Mouse (Mus musculus): ENCODE results near the gene Lgals3bp. TPM values are rescaled to one million over a fixed set of nuclear protein-coding genes. Genes with fewer than 3 reads are reported as not detected.

Lgals3bp gene
- polyA plus RNA-seq (2015; fragmentation: Illumina TruSeq; extraction: RNeasy Lipid Tissue Mini Kit (QIAGEN cat#74804); ENCODE audit: insufficient read depth, low replicate concordance), result 116 TPM

DNA sequence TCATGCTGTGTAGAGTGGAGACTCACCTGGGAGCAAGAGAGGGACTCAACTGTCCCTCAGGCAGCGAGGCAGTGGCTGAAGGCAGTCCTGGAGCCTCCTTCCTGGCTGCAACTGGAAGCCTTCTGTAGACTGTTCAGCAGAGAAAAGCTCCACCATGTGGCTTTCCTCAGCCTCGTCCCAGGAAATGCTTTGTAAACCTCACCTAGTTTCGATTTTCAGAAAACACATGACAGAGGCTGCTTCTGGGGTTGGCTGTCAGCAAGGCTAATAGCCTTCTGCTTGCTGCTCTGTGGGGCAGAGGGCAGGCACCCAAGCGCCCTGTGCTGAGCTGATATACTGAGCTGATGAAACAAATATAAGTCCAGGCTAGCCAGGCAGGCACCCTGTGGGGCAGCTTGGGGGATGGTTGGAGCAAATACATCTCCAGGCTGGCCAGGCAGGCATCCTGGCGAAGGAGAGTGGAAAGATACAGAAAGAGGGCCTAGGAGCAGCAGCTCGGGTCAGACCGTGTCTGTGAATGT is at the start of gene Lgals3bp:
Gene Lgals3bp (minus strand): TSS at position 333 of the 521 bp plus-strand sequence.

DNA sequence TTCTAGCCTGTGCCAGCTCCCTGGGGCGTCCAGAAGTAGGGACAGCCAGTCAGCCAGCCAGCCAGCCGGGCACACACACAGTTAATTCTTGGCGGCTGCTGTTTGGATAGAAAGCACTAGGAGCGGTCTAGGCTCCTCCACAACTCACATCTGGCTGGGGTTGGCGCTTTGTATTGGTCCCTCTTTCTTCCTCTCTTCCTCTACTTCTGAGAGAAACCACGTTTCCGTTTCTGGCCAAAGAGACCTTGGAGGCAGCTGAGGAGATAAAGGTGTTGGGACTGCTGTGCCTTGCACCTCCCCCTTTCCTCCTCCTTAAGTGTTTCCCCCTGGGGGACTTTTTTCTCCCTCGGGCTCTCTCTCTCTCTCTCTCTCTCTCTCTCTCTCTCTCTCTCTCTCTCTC is 26.1 kb upstream of the Lgals3bp start, which contains the start of gene C1qtnf1:
Gene C1qtnf1 (plus strand): TSS at position 218 of the 400 bp plus-strand sequence.

DNA sequence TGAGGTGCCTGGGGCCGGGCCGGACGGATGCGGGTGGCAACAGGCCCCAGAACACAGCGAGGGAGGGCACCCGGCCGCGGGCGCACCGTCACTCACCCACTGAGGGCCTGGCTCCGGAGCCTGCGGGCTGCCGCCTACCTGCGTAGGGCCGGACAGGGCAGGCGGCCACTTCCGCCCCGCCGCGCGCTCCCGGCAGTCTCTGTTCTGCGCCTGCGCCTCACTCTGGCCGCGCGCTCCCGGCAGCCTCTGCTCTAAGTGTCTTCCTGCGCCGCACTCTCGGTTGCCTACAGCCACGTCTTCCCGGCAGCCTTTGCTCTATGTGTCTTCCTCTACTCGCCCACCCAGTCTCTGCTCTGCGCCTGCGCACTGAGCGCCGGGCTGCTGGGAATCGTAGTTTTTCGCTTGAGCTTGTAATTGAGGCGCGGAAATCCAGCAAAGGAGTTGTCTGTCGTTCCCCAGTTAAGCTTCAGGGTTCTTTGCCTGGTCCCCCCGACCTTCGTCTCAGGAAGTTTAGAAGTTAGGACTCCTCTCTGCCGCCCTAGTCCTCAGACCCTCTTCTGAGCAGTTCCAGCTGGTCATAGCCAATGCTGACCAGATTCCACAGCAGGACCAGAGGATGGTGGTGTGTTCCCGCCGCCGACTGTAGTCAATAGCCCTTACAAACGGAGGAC is 17.1 kb upstream of the Lgals3bp start, which contains the start of gene Cant1:
Gene Cant1 (minus strand): TSS at position 253 of the 671 bp plus-strand sequence.

DNA sequence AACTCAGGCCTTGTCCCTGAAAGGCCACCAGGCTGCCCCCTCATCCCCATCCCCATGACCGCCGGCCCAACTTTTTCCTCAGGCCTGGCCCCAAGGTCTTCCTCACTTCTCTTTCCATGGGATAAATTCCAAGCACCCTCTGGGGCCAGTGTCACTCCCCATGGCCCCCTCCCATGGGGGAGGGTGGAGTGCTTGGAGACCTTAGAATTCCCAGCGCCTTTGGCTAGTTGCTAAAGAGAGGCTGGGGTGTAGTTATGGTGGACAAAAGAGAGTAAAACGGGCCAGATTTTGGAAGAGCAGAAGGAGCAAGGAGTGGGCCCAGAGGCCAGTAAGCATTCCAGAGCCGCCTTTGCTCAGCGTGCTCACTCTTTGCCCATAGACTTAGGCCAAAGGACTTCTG is 46.3 kb downstream of the Lgals3bp start, which contains the start of gene Timp2:
Gene Timp2 (minus strand): TSS at position 101 of the 400 bp plus-strand sequence.

Other genes starting within 250 kb of the Lgals3bp start
- gene Cyth1, start 153.5 kb downstream of the Lgals3bp start, polyA plus RNA-seq (2015; fragmentation: Illumina TruSeq; extraction: RNeasy Lipid Tissue Mini Kit (QIAGEN cat#74804); ENCODE audit: insufficient read depth, low replicate concordance), result 188 TPM
- gene Usp36, start 111.8 kb downstream of the Lgals3bp start, polyA plus RNA-seq (2015; fragmentation: Illumina TruSeq; extraction: RNeasy Lipid Tissue Mini Kit (QIAGEN cat#74804); ENCODE audit: insufficient read depth, low replicate concordance), result 20.9 TPM
- gene Cep295nl, start 59.6 kb downstream of the Lgals3bp start, polyA plus RNA-seq (2015; fragmentation: Illumina TruSeq; extraction: RNeasy Lipid Tissue Mini Kit (QIAGEN cat#74804); ENCODE audit: insufficient read depth, low replicate concordance), result 0.23 TPM
- gene Timp2, start 46.4 kb downstream of the Lgals3bp start, polyA plus RNA-seq (2015; fragmentation: Illumina TruSeq; extraction: RNeasy Lipid Tissue Mini Kit (QIAGEN cat#74804); ENCODE audit: insufficient read depth, low replicate concordance), result 117 TPM
- gene Cant1, start 17.0 kb upstream of the Lgals3bp start, polyA plus RNA-seq (2015; fragmentation: Illumina TruSeq; extraction: RNeasy Lipid Tissue Mini Kit (QIAGEN cat#74804); ENCODE audit: insufficient read depth, low replicate concordance), result 21.0 TPM
- gene C1qtnf1, start 26.1 kb upstream of the Lgals3bp start, polyA plus RNA-seq (2015; fragmentation: Illumina TruSeq; extraction: RNeasy Lipid Tissue Mini Kit (QIAGEN cat#74804); ENCODE audit: insufficient read depth, low replicate concordance), result 10.3 TPM
- 4.4 TPM for gene Engase, start 74.7 kb upstream of the Lgals3bp start, polyA plus RNA-seq (2015; fragmentation: Illumina TruSeq; extraction: RNeasy Lipid Tissue Mini Kit (QIAGEN cat#74804); ENCODE audit: insufficient read depth, low replicate concordance)

All from spleen, adult 10 weeks (tissue).